Mouse (Mus musculus) urinary bladder, postnatal 36 days (tissue): ENCODE results near the gene Blnk.
A peak's percentile ranks its signal among the peaks of the same experiment; 100 is the strongest.

Experiments used
- DNase-seq, 2 experiments: peaks; one replicate each; pipeline ENCODE4 v3.0.0; 2022; ENCODE audit warnings: low spot score in 2 of 2, mixed read lengths in 1 of 2

Gene Blnk

DNA sequence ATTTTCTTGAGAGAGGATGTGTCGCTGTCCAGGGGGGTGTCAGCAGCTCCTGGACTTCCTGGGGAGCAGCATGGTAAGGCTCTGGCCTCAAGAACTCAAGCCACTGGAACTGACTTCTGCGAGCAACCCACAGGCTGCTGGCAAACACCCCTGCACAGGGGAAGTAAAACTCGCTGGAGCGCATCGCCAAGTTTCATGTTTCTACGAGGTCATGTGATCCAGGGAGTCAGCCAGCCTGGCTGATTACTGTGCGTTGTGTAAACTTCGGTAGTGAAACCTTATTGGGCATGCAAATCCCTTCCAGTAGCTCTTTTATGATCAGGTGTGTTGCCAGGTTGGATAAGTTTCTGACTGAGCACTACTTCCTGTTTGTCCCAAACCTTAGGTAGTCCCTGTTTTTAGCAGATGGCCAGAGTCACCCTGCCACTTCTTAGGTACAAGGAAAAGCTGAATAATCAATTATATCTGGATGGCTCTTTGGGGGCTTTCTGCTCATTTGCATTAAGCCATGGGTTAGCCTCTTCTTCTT lies at the start of gene Blnk:
TSS of gene Blnk (minus strand) at position 479 of the 529 bp plus-strand sequence.
- peak; percentile 48 to 79 for DNase-seq

DNA sequence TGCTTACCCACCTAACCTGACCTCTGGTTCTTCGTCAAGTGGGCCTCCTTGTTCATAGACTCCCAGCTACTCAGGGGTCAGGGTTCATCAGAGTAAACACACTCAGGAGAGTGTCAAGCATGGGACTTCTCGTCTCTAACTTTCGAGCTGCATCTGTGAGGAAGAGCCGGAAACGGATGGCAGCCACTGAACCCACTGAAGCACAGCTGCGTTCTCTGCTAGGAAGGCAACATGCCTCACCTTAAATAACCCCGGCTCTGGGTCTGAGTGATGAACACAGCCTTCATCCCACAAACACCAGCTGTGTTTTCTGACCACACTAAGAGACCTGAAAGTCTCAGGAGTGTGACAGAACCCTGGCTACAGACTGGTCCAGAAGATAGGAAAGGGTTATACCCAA lies 44.8 kb upstream of the Blnk start:
- DNase-seq, result no peak

DNA sequence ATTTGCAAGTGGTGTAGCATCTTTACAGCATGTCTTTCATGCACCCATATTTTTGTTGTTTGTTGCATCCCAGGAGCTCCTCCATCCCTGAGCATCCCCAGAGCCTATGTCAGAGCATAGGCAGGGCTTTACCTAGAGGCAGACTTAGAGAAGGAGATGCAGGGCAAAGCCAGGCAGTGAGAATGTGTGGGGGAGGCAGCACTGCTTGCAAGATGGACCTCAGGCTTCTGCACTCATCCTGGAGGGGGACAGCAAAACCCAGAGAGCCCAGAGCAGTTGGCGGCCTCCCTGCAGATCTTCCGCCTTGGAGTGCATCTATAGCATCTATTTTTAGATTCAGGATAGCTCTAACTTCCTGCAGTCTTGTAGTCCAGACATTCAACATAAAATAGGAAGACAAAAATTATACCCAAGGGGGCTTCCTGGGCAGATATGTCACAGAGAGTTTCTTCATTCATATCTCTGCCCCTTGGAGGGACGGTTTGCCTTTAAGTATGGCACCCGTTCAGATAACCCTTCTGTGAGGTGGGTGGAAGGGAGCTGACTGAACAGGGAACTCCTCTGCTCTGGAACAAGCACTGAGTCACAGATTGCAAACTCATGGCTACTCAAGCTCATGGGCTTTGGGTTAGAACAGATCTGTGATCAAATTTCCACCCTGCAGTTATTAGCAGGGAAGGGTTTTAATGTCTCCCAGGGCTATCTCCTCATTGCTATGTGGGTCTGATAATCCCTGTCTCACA lies 41.6 kb upstream of the Blnk start:
- DNase-seq, result no peak

DNA sequence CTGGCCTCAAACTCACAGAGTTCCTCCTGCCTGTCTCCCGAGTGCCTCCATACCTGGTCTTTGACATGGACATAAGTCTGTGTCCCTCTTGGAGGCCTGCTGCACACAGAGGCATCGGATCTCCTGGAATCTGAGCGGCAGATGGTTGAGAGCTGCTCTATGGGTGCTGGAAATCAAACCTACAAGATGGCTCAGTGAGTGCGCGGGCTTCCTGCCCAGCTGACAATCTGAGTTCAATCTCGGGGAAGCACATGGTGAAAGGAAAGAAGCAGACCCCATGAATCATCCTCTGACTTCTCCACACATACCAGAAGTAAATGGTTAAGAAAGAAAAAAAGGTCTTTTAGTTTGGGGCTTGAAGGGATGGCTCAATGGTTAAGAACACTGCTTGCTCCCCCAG lies 37.5 kb upstream of the Blnk start:
- DNase-seq, result no peak

DNA sequence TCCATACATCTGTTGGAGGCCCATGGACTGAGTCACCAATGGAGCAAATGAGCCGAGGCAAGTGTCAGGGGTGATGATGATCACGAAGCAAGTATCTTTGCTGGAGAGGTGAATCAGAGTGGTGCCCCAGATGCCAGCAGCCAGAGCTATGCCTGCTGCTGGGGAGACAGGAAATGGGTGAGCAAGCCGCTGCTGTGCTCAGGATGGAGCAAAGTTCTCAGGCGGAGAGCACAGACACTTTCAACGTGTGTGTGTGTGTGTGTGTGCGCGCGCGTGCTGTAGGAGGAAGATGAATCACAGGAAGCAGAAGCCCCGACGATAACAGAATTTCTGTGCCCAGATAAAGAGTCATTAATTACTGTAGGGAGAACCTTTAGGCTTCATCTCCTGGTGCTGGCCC lies 36.7 kb upstream of the Blnk start:
- no peak for DNase-seq

DNA sequence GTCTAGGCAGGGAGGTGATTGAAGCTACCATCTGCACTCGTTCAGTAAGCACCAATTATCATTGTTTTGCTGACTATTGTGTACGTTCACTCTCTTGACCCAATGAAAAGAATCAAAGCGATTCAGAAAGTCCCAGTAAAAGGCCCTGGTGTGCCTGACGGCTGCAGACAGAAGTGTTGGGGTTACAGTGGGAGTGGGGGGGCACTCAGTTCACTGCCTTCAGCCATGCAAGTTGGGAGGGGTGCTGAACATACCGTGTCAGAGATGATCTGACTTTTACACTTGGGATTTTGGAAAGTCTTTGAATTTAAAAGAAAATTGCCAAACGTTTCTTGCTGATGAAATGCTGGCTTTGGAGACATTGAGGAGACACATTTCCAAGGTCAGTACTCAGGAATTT lies 35.8 kb upstream of the Blnk start:
- DNase-seq, result no peak

GRCm38 (mm10) chr19:41029219-41029618 lies 34.9 kb upstream of the Blnk start, which contains the start of gene Dntt:
TSS of gene Dntt (plus strand) at chr19:41029275.
- no peak for DNase-seq

- no peak for DNase-seq
Observed at GRCm38 (mm10) chr19:41027601-41028000, 33.3 kb upstream of the Blnk start.

DNA sequence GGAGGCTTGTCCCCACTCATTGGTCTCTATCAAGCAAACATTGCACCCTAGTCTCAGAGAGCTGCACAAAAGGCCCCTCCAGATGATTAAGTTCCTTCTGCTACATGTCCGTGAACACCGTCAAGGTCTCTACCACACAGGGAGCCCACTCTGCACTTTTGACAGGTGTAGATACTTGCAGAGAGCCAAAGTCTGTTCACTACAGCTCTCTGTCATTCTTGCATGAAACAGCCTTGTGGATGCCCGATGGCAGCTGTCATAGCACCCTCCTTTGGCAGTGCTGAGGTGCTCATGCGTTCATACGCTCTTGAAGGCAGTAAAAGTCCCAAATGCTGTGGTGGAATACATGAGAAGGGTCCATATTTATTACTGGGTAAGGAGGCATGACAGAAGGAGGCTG lies 32.7 kb upstream of the Blnk start:
- no peak for DNase-seq

DNA sequence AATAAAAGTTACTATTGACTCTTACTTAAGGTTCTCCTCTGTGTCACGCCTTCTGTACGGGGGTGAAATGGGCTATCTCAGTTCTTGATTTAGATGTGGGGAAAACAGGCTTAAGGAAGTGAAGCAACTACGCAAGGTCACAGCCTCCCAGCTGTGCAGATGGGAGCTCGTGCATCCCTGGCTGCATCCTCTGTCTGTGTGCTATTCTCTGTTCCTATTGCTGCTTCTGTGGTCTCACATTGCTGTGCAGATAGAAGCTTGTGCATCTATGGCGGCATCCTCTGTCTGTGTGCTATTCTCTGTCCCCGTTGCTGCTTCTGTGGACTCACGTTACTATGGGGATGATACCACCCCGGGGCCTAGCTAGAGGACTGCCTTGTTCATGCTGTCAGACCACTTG lies 32.2 kb upstream of the Blnk start:
- no peak for DNase-seq

GRCm38 (mm10) chr19:41022244-41022643 lies 27.9 kb upstream of the Blnk start:
- DNase-seq, result no peak

DNA sequence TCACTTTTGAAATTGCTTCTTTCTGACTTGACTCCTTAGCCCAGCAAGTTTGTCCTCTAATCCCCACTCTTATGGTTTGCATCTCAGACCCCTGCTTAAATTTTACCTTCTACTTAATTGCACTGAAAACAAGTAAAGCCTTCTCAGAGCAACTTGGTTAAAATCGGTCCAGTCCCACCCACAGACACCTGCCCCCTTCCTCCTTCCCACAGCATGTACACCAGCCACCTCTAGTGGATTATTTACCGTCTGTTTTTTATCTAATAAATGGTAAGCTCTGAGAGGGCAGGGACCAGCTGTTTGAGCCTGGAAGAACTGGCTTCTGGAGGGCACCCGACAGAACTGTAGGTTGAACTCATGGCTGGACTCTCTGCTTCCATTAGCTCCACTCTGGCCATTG lies 26.2 kb upstream of the Blnk start:
- DNase-seq, result no peak

GRCm38 (mm10) chr19:41019164-41019675 lies 24.9 kb upstream of the Blnk start:
- no peak for DNase-seq

DNA sequence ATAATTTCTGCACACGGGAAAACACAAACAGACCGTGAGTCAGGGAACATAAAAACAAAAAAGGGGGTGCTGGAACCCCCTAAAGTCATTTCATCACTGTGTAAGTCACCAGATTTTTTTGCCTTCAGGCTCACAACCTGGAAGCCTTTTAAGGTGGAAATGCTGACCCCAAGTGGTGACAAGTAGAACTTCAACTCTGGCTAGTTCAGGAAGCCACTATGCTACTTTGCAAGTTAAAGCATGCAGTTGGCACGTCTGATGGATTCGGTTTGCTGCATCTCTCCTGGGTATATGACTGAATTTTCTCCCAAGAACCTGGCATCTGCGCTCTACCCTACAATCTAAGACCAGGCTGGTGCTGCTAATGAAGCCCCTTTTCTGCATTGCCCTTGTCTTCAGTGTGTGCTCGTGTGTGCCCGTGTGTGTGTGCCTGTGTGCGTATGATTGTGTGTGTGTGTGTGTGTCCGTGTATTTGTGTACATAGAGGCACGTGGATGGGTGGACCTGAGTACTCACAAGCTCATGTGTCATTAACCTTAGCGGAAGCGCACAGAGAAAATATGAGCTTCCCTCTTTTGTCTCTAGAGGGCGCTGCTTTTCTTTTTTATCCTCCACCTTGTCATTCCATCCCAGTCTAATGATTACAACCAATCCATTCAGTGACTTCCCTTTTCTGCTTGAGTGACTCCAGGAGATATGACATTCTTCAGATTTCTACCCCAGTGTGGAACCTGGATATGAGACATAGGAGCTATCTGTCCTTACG lies 21.8 kb upstream of the Blnk start:
- DNase-seq, result peak; percentile 34 to 38

- no peak for DNase-seq
Observed at GRCm38 (mm10) chr19:41014003-41014402, 19.7 kb upstream of the Blnk start.

- no peak for DNase-seq
Observed at GRCm38 (mm10) chr19:41013591-41013990, 19.3 kb upstream of the Blnk start.

DNA sequence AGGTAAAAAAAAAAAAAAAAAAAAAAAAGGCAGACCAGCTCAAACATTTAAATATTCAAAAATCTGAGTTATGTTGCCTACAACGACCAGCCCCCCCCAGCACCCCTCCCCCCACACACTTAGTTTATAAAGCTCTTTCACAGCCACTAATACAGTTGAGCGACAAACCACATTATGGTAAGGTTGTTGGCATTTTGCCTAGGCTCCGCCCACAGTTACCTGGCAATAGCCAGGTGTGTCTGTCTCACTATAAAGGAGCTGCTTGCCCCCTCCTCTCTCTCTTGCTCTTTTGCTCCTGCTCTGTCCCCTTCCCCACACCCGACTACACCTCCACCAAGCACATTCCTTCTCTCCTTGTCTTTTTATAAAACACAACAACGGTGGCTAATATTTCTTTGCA lies 17.3 kb upstream of the Blnk start:
- no peak for DNase-seq

- no peak for DNase-seq
Observed at GRCm38 (mm10) chr19:41008674-41009395, 14.5 kb upstream of the Blnk start.

- no peak for DNase-seq
Observed at GRCm38 (mm10) chr19:41007733-41008132, 13.4 kb upstream of the Blnk start.

- no peak for DNase-seq
Observed at GRCm38 (mm10) chr19:41007326-41007725, 13.0 kb upstream of the Blnk start.

DNA sequence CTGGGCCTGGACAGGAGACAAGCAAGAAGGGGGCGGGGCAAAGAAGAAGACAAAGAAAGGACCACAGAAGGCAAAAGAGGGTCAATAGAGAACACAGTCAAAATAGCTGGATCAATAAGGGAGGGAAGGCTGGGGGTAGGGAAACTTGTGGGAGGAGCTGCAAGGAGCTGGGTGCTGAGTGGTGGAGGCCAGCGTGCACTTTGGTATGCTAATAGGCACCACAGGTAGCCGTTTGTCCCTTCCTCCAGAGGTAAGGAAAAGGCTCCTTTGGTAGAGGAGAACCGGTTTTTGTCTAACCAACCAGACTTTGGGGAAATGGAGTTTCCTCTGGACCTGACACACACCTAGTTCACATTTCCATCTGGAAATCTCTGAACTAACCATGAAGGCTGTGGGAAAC lies 12.3 kb upstream of the Blnk start:
- no peak for DNase-seq

GRCm38 (mm10) chr19:41003694-41004315 lies 9.5 kb upstream of the Blnk start:
- no peak for DNase-seq
